Mouse (Mus musculus): ENCODE measurements at regions not wholly inside any gene's neighbourhood (a gene's known extent, or its start where the extent isn't known, plus 50 kb on each side); places are given as distances from the start of the nearest gene placed in this dataset.

DNA sequence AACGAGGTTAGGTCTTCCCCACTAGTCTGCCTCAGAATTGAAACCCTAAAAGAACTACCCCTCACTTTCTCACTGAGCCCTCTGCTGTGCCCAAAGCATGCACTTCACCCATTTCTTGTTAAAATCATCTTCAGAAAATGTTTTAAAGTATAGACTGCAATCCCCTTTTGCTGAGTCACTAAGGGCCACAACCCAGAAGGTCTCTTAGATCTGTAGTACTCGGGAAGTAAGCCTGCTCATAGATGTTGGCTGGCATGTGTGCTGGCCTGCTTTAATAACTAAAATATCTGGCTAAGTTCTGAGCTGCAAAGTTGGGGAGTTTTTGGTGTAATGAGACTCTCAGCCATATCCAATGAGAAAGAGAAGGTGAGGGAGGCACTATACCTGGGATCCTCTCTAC, 329.9 kb downstream of the Insc start:
- 0 out of 2 replicates have a peak, but pooled peaks have one; percentile 20 for ATAC-seq (replicated peaks; ENCODE audit: poor library complexity)

DNA sequence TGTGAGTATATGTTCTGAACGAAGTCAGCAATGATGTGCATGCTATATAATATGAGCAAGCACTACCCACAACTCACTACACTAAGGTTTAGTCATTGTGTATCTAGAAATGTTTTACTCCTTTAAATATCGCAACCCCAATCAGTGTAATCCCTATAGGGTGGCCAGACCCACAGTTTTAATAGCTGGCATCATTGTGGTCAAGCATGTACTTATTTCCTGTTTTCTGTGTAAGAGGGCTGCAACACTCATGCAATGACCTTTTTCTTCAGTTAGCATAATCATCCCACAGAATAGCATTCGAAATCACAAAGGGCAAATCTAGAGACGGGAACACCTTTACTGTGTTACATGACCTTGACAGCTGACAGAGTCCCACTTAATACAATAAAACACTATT, 333.3 kb downstream of the Insc start:
- peak; percentile 61 for ATAC-seq (replicated peaks; ENCODE audit: poor library complexity)

DNA sequence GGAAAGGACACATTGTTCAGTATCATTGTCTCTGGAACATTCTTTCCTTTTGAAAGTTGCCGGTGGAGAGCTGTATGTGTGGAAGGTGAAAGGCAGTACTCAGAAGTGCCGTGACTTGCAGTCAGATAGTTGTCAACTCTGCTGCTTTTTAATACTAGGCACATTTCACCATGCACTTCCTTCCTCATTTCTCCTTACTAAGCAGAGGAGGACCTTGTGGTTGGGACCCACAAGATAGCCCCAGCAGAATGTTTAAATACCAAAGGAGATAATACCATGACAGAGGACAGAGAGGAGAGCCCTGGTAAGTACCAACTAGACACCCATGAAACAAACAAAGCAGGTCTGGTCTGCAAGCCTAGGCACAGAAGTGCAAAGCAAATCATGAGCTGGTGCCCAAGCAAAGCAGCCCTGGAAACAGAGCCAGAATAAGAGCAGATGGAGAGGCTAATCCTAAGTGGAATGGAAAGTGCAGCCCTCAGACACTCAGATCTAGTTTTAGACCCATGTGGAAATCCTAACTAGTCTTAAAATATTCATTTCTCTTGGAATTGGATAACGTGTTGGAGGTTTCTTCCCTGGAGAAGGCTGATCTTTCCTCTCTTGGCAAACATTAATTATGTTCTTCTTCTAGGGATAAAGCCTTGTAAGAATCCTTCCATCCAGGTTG, 341.4 kb downstream of the Insc start:
- peak; percentile 99 for ATAC-seq (replicated peaks; ENCODE audit: poor library complexity)

DNA sequence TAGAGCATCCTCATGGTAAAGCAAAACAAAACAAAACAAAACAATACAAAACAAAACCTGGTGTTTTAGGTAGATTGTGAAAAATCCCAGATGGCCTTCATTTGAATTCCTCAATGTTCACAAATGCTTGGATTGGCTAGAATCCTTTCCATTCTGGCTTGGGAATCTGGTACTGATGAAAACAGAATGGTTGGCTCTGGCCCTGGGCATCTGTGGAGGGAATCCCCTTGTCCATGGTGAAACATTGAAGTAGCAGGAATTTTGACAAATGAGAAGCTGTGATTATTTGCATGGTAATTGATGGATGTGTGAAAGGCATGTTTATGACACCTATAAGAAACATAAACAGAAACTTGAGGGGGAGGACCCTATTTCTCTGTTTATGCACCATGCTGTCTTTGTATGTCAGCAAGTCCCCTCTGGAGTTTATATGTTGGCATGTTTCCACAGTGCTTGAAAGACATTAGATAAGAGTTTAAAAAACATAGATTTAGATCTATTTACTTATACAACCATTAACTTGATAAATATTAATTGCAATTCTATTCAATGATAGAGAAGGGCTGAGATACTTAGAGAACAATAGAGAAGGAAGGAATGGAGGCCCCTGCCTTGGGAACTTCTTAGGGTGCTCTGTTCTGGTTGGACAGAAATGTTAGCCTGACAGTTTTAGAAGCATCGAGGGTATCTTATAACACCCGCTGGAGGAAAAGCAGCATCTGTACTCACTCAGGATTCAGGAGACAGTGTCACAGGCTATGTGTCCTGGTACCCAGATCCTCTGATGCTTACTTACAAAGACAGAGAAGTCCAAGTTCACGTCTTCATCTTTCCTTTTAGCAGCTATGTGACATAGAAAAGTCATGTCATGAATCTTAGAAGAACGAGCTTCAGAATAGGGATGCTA, 343.3 kb downstream of the Insc start:
- no peak for ATAC-seq (replicated peaks; ENCODE audit: poor library complexity)

DNA sequence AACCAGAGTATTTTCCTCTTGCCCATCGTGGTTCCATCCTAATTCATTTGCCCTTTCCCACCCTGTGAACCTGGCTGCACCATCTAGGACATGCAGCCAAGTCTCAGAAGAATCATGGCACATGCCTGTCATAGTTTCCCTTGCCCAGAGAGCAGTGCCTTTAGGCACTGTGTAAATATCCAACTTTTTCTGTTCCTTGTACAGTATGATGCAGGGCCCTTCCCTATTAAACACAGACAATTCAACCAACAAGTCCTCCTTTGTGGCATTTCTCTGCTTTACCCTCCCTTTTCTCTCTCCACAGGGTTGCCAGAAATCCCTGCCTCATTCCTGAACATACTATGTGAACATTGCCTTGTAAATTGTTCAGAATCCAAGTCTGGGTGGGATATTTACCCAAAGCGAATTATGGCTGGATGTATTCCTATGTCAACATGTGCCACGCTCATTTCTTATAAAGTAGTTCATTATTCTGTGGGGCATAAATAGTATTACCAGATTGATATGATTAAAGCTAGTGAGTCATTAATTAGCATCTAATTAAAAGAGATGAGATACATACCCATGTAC, 349.1 kb downstream of the Insc start:
- ATAC-seq (replicated peaks; ENCODE audit: poor library complexity) = no peak

DNA sequence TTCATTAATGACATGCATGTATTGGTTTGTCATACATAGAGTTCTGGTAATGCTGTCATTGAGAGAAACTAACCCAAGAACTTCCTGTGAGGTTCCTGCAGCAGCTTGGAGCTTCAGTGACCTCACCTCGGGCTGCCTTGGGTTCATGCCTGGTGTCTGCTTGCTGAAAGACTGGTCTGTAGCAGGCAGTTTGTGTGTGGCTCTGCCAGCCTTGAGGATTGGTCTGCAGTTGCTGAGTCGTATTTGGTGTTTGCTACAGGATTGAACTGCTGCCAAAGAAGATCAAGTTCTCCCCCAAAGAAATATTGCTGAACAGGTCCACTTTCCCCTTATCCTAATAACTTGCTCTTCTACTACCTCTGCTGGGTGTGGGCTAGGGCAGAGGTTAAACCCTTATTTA, 362.5 kb downstream of the Insc start:
- no peak for ATAC-seq (replicated peaks; ENCODE audit: poor library complexity)

DNA sequence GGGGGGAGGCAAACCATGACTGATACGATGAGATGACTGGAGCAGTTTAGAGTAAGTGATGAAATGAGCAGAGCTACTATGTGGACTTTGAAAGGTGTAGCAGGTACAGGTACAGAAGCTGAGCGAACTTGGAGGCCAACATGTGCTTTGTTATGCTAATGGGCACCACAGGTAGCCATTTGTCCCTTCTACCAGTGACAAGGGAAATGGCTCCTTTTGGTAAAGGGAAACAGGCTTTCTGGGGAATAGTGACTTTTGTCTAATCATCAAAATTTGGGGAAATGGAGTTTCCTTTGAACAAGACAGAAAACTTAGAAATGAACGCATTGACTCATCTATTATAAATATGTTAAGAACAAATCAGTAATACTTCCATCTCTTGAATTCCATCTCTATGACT, 368.8 kb downstream of the Insc start:
- no peak for ATAC-seq (replicated peaks; ENCODE audit: poor library complexity)

DNA sequence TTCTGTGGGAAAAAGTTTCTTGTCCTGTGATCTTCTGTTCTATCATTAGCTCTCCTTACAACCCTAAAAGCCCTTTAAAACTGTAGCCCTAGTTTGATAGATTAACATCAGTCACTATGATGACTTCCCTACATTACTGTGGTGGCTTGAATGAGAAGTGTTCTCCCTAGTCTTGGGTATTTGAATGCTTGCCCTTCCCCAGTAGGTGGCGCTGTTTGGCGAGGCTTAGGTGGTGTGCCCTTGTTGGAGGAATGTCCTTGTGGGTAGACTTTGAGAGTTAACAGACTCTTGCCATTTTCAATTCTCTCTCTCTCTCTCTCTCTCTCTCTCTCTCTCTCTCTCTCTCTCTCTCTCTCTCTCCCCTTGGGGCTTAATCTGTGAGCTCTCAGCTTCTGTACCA, 379.8 kb downstream of the Insc start:
- no peak for ATAC-seq (replicated peaks; ENCODE audit: poor library complexity)

DNA sequence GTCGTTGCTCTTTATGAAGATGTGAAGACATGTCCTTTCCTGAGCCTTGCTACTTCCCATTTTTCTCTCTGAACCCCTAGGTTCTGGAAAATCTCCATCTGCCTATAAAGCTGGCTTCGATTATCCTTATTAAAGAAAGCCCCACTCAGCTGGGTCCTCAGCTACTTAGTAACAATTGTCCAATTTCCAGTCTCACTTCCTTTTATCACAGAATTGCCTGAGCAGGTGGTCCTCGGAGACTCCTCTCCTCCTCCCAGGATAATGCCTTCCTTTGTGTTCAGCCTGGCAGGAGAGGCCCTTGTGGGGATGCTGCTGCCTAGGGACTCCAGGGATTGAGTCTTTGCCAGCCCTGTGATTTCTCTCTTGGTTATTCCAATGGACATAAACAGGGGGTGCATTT, 385.5 kb downstream of the Insc start:
- ATAC-seq (replicated peaks; ENCODE audit: poor library complexity) = no peak

DNA sequence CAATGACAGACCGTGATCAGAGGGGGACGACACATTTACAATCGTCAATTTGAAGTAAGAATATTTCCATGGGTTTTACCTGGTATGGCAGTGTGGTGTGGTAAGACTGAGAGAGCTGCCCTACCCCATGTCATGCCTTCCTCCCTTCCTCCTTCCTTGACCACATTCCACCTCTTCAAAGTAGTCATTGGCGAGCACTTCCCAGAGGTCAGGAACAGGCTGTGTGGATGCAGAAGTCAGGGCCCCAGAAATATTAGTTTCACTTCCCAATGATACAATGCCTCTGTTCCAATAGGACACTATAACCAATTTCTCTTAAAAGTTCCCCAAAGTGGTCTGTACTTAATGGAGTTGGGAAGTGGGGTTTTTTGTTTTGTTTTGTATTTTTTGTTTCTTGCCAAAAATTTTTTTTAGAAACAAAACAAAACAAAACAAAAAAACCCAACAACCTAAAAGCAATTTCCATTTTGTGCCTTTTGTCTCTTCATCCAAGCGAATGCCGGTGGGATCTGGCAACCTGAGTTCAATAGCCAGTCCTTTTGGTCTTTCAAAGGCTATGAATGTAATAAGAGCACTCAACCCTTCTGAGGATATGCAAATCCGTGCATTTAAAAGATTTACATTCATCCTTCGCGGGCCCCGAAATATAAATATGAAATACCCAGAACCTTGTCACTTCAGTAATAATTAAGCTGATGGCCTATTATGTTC, 387.9 kb downstream of the Insc start:
- ATAC-seq (replicated peaks; ENCODE audit: poor library complexity) = peak; percentile 59

DNA sequence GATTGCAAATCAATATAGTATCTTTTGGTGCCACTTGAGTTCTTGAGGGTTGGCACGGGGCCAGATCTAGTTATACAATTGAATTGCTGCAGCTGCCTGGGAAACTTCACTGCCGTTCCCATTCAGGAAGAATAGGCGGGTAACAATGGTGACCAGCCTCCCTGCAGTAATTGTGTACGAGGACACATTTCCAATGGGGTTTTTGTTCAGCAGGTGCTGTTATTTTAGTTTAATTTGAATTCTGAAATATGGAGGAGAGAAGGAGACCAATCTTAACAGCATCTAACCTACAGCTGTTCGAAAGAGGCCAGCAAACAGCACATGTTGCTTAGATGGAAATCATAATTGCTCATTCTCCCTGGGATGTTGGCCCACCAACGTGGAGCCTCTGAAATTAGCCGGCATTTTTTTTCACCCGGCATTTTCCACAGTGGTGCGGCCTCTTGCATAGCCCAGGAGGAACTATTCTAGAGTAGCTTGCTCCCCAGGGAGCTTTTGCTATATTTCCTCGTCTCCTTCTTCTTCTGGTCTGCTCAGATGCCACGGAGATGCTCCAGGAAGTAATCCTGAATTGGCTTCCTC, 388.6 kb downstream of the Insc start:
- no peak for ATAC-seq (replicated peaks; ENCODE audit: poor library complexity)

DNA sequence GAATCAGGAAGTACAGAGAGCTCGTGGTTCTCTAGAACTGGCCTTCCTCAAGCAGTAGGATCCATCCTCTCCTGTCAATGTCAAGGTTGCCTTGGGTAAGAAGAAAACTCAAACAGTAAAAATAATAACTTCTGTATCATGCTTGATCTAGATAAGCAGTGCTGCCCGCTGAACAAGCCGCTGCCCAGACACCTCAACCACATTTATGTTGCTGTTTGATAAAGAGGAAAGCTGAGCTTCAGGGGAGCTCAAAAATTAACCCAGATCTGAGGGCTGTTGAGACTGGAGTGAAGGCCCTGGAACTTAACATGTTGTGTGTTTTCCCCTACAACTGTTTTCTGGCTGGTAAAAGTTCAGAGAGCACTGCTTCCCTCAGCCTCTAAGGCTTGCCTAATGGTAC, 389.1 kb downstream of the Insc start:
- peak; percentile 68 for ATAC-seq (replicated peaks; ENCODE audit: poor library complexity)

DNA sequence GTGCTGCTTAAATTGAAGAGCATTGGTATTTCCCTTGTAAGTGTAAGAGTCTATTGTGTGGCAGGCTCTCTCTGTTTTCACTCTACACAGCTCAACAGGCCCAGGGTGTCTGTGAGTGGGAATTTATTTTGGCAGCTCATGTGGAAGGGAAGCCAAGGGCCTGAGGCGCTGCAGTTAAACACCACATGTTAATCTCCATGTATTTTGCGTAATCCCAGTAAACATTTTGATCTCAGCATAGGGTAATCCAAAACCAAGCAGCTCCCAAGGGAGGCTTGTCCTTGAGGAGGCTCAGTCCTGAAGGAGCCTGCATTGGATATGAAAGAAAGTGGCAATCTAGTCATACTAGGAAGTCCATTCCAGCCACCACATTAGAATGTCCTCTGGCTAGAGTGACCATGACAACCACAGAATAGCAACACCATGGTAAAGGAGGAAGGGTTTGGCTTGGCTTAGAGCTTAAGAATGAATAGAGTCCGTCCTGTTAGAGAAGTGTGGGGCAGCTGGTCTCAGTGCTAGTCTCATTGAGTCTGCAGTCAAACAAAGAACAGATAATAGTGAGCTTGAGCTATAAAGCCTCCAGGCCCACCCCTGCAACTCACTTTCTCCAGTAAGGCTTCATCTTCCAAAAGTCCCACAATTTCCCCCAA, 391.6 kb downstream of the Insc start:
- ATAC-seq (replicated peaks; ENCODE audit: poor library complexity) = no peak

DNA sequence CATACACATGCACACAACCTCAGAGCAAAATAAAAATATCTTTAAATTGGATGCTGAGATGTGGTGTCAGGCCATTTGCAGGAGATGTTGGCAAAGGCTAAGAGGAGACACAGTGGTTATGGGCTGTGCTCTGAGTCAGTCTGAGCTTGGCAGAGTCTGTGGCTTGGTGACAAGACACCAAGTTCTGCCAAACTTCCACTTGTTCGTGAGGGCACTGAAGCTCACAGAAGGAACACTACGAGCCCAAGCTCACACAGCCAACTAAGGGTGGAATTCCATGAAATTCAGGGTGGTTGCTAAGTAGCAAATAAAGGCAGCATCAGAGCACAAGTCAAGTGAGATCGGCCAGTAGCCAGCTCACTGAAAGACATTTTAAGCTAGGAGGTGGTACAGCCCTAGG, 396.8 kb downstream of the Insc start:
- no peak for ATAC-seq (replicated peaks; ENCODE audit: poor library complexity)

DNA sequence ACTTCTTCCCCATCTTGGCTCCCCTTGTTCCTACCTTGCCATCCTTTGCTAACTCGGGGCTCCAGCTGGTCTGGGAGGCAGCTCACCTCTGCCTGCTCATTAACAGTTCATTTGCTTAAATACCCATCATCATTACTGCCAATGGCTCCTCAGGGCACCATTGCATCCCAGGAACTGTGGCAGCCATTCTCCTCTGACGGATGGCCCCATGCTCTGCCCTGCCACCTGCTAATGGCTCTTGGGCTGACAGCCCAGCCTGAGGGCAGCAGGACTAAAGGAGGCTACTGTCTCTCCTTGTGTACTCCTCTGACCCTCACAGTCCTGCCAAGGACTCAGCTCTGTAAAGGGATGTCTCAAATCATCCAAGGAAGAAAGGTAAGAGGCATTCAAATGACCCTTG, 398.7 kb downstream of the Insc start:
- ATAC-seq (replicated peaks; ENCODE audit: poor library complexity) = no peak

DNA sequence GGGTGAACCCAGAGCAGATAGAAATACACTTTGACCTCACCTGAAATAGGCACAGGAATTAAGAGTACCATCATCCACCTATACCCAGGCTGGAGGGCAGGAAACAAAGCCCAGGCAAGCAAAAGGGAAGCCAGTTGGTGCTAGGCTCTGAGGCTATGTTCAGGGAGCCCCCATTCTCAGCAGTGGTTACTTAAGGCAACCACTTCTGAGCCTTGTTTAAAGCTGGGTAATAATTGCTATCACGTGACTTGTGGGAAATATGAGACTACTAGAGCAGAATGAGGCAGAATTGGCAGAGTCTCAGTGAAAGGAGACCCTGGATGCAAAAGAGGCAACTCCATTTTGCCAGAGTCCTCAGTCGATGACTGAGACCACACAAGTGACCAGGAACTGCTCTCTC, 401.5 kb downstream of the Insc start:
- no peak for ATAC-seq (replicated peaks; ENCODE audit: poor library complexity)

DNA sequence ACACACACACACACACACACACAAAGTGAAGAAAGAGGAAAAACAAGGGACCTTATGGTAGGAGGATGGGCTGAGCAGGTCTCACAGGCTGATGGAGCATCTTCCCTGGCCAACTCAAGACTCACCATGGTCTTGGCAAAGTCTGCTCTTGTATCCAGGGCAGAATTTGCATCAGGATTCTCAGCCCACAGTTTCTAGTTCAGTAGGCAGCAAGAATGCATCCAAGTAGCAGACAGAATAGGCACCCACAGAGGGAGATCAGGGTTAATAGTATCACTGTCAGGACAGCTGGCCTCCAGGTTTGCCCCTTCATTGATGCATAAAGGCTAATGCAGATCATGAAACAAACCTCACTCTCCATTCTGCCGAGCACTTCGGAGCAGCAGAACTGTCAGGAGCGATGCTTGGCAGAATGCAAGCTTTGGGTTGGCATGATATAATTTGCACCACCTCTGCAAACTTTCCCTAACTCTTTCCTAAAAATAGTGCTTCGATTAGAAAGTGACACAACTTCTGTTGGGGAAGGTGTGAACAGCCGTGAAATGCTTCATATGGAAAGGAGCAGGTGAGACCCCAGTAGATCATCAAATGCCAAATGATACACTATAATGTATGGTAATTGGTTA, 404.0 kb downstream of the Insc start:
- no peak for ATAC-seq (replicated peaks; ENCODE audit: poor library complexity)

DNA sequence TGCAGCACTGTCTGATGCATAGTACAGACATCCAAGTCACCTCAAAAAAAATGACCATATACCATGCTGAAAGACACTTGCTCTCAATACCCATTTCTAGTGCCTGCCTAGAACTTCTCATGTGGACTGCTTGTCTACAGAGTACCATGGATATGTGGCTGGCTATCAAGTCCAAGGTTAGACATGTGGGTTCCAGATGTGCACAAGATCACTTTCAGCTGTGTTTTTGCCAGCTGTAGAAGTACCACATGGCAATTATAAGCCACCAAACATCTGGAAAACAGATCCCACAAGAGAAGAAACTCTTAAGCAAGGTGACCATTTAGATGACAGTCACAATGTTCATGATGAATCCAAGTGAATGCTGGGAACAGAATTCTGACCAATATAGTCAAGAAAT, 409.8 kb downstream of the Insc start:
- no peak for ATAC-seq (replicated peaks; ENCODE audit: poor library complexity)

DNA sequence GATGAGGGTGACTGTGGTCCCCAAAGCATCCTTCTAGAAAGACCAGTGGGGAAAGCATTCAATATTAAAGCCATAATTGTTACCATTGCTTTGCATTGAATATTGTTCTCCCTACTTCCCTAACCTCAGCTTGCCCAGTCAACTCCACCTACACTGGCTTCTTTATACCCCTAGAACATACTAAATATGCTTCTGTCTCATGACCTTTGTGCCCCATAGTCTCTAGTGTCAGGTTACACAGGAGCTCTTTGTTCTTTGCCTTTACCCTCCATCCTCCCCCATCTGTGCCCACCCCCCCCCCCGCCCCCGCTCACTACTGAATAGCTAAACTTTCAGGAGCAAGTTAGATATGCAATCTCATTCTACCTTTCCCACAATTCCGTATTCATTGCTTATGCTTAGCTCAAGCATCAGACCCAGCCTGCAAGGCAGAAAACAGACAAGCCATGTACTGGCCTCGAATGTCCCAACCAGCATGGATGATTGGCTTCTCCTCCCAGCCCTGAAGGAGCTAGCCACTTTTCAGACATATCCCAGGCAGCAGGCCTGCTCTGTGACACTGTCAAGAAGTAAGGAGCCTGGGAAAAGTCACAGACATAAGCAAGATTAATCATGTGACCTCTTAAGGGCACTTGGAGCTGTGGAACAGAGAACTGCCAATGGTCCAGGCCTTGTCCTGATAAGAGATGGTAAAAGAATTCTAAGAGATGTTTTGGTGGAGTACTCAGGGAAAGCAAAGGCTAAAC, 410.4 kb downstream of the Insc start:
- ATAC-seq (replicated peaks; ENCODE audit: poor library complexity) = no peak

All from megakaryocyte progenitor cell, adult 5-6 weeks (primary cell).